Mouse (Mus musculus) monocyte, adult 2 months (primary cell): ENCODE data around the gene Gm10985.
A peak's percentile ranks its signal among the peaks of the same experiment; 100 is the strongest.

Experiments
- DNase-seq, 2 experiments: peaks; one replicate each; pipeline ENCODE4 v3.0.0; 2022; ENCODE audit warnings: low spot score in 2 of 2, low read depth in 1 of 2

The Gm10985 gene

GRCm38 (mm10) chr3:53844786-53845185 is at the start of gene Gm10985:
Gene Gm10985, plus strand, starts transcription at chr3:53845086.
- DNase-seq: no peak

- no peak for DNase-seq
Measured at GRCm38 (mm10) chr3:53796933-53797332, 48.0 kb upstream of the Gm10985 start.

GRCm38 (mm10) chr3:53799671-53800070 is 45.2 kb upstream of the Gm10985 start:
- DNase-seq: no peak

- no peak for DNase-seq
Measured at GRCm38 (mm10) chr3:53813421-53813977, 31.4 kb upstream of the Gm10985 start.

- no peak for DNase-seq
Measured at GRCm38 (mm10) chr3:53834238-53834637, 10.6 kb upstream of the Gm10985 start.

GRCm38 (mm10) chr3:53846206-53846928 is 1.5 kb downstream of the Gm10985 start:
- no peak for DNase-seq

GRCm38 (mm10) chr3:53847726-53848125 is 2.8 kb downstream of the Gm10985 start:
- DNase-seq: no peak

GRCm38 (mm10) chr3:53848262-53848661 is 3.4 kb downstream of the Gm10985 start:
- DNase-seq: no peak

GRCm38 (mm10) chr3:53854261-53854660 is 9.4 kb downstream of the Gm10985 start:
- DNase-seq: no peak

GRCm38 (mm10) chr3:53854831-53855230 is 9.9 kb downstream of the Gm10985 start:
- no peak for DNase-seq

- DNase-seq: peak; percentile 75 to 87
Measured at GRCm38 (mm10) chr3:53863383-53864220, 18.7 kb downstream of the Gm10985 start, which contains the start of gene Ufm1. Gene Ufm1, minus strand, starts transcription at chr3:53863830.

GRCm38 (mm10) chr3:53868212-53868611 is 23.3 kb downstream of the Gm10985 start:
- no peak for DNase-seq

GRCm38 (mm10) chr3:53869263-53869662 is 24.4 kb downstream of the Gm10985 start:
- DNase-seq: no peak

GRCm38 (mm10) chr3:53870482-53870881 is 25.6 kb downstream of the Gm10985 start:
- no peak for DNase-seq

GRCm38 (mm10) chr3:53871596-53871995 is 26.7 kb downstream of the Gm10985 start:
- no peak for DNase-seq

GRCm38 (mm10) chr3:53890619-53891540 is 46.0 kb downstream of the Gm10985 start:
- DNase-seq: no peak
